Mouse (Mus musculus): ENCODE results near the gene Mindy2. TPM values are rescaled to one million over a fixed set of nuclear protein-coding genes. Genes with fewer than 3 reads are reported as not detected.

Gene Mindy2
- 10 to 100 TPM; 32.9 to 37.8 TPM for total RNA-seq (2023)

GRCm38 (mm10) chr9:70657013-70657967 is at the start of gene Mindy2:
Gene Mindy2, minus strand, starts transcription at chr9:70657174.

DNA sequence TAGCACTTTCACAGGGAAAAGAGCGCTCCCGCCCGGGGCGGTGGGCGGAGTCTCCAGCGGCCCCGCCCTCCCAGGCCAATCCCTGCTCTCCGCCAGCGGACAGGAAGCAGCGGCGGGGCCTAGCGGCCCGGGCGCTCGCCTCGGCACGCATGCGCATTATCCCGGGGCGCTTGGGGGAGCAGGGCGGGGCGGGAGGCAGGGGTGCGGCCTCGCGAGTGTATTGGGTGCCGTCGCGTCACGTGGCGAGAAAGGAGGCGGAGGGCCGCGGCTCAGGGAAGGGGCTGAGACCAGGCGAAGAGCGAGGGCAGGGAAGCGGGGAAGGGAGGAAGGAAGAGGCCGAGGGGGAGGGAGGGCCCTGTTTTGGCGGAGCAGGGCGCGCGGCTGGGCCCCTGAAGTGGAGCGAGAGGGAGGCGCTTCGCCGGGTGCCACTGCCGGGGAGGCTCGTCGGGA is 21.7 kb upstream of the Mindy2 start, which contains the start of gene Adam10:
Gene Adam10 (plus strand): TSS at position 316 of the 450 bp plus-strand sequence.

DNA sequence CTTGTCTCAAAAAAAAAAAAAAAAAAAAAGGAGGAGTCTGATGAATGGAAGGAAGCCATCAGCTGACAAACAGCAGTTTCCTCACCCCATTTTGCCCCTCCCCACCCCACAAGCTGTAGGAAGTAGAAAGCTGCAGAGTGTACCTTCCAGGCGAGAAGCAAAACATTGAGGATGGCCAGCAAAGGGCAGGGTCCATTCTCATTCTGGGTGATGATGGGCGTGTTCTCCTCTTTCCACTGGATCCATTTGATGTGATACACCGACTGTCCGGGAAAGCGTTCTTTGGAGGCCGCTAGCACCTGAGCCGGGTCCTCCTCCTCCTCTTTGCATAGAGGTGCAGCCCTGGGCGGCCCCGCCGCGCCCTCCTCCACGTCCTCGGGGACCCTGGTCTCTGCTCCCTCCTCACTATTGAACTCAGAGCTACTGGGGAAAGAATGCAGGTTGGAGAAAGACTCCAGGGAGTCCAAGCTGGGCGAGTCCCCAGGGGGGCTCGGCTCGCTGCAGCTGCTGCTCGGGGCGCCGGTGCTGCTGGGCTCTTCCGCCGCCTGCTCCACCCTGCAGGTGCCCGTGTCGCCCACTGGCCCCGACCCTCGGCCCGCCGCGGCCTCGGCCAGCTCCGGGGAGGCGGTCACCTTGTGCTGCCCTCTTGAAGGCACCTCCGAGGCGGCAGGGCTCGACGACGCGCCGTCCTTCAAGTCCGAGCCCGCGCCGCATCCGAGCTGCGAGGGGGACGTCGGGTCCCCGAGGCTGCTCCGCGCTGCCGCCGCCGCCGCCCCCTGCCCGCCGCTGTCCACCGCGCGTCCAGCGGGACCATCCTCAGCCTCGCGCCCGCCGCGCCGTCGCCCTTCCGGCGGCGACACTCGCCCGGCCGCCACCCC is 605 bp downstream of the Mindy2 start, which contains the start of gene Gm10642:
Gene Gm10642 (plus strand): TSS at position 122 of the 878 bp plus-strand sequence.

Other genes starting within 250 kb of the Mindy2 start
- gene Ccnb2, start 235.6 kb downstream of the Mindy2 start, total RNA-seq (2023) = 10 to 100 TPM; 72.7 to 86.5 TPM
- gene Rnf111, start 153.4 kb downstream of the Mindy2 start, total RNA-seq (2023) = 10 to 100 TPM; 61.3 to 67.6 TPM
- 10 to 100 TPM; 39.9 to 41.2 TPM for gene Sltm, start 114.4 kb downstream of the Mindy2 start, total RNA-seq (2023)
- 1 to 10 TPM; 2.7 to 3.4 TPM for gene Gm10642, start 923 bp downstream of the Mindy2 start, total RNA-seq (2023)
- 10 to 100 TPM; 86.9 to 87.0 TPM for gene Adam10, start 21.8 kb upstream of the Mindy2 start, total RNA-seq (2023)